Mouse (Mus musculus): Measurements from ENCODE around the gene Zfp507.

GRCm38 (mm10) chr7:35754033-35754885 lies 48.5 kb downstream of the Zfp507 start, which contains the start of gene Dpy19l3:
- TF ChIP-seq CTCF (IDR thresholded peaks at IDR 0.05; ENCODE audit: low read depth, low read length) (no peak), POLR2A (IDR thresholded peaks at IDR 0.05; ENCODE audit: borderline replicate concordance, low read depth, low read length) (no peak)

Data from bone marrow macrophage, adult 2 months (primary cell).